Mouse (Mus musculus) kidney, embryonic 15.5 days (tissue): ENCODE data around the gene Eps15. TPM values are rescaled to one million over a fixed set of nuclear protein-coding genes. Genes with fewer than 3 reads are reported as not detected.

Source experiments
- ATAC-seq: fragments of 200-750 bp; cut with Nextera tagmentation; replicated peaks from 2 replicates; pipeline ENCODE4 v1.8.0; 2017; ENCODE audit warnings: moderate TSS enrichment; ENCODE audit not compliant: low FRiP score
- H3K27ac ChIP-seq: fragments of 300-500 bp; sonication (generic); 2 replicates; pipeline ENCODE4 v1.5.1; 2015; ENCODE audit warnings: mild to moderate bottlenecking, inconsistent platforms
- H3K27me3 ChIP-seq: fragments of 300-500 bp; sonication (generic); 2 replicates; pipeline ENCODE4 v1.6.1; 2015; ENCODE audit warnings: inconsistent platforms
- H3K36me3 ChIP-seq: fragments of 300-500 bp; sonication (generic); 2 replicates; pipeline ENCODE4 v1.6.1; 2015; ENCODE audit warnings: inconsistent platforms
- H3K4me1 ChIP-seq: fragments of 300-500 bp; sonication (generic); 2 replicates; pipeline ENCODE4 v1.6.1; 2015; ENCODE audit warnings: inconsistent platforms
- H3K4me2 ChIP-seq: fragments of 300-500 bp; sonication (generic); 2 replicates; pipeline ENCODE4 v1.6.1; 2015; ENCODE audit warnings: moderate library complexity, mild to moderate bottlenecking, inconsistent platforms
- H3K4me3 ChIP-seq: fragments of 300-500 bp; sonication (generic); replicated peaks from 2 replicates; pipeline ENCODE4 v1.5.1; 2015; ENCODE audit warnings: mild to moderate bottlenecking, inconsistent platforms
- H3K9ac ChIP-seq: fragments of 300-500 bp; sonication (generic); 2 replicates; pipeline ENCODE4 v1.6.1; 2015; ENCODE audit warnings: mild to moderate bottlenecking, inconsistent platforms
- H3K9me3 ChIP-seq: fragments of 300-500 bp; sonication (generic); replicated peaks from 2 replicates; pipeline ENCODE4 v1.6.1; 2016; ENCODE audit warnings: inconsistent platforms
- WGBS: fragments of 180-500 bp; shearing (Covaris S2); methylation state at CpG from one replicate; pipeline ENCODE4 v1.1.7; 2015; ENCODE audit warnings: mixed read lengths; 5-methylcytosine and 5-hydroxymethylcytosine counted together
- polyA plus RNA-seq: library from polyadenylated mRNA; unstranded; fragments of >200 nt; fragmentation: Nextera tagmentation; extraction: Ambion mirVana; gene quantifications from 2 replicates; pipeline ENCODE4 v1.2.1, GENCODE M21; 2015

The Eps15 gene
- polyA plus RNA-seq, 1 experiment from 2014 or later: 37.8 TPM

DNA sequence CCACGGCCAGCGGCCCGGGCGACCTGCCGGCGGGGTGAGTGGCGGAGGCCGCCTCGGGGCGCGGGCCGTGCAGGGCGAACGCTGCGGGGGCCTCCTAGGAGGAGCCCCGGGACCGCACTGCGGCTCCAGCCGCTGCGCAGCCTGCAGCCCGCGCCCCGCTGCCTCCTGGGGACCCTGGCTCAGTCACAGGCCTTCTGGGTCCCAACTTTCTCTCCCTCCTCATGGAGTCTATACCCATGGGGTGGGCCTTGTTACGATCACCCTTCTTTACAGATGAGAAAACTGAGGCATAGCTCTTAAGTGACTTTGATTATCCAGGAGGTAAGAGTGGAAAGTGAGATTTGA lies 127.1 kb downstream of the Eps15 start:
- Histone ChIP-seq H3K4me1 (peaks cover 26% of the 10 kb centered on the region), H3K27ac (peak overlapping the region; percentile 69; the same call in 1 of the 2 replicates), H3K4me2 (peak overlapping the region; percentile 99), H3K9ac (peak overlapping the region; percentile 61), H3K9me3 (no peaks in the 10 kb centered on the region), H3K4me3 (peak overlapping the region; percentile 74), H3K36me3 (no peaks in the 10 kb centered on the region), H3K27me3 (0 out of 2 replicates have a peak, but pooled peaks cover 3% of the 10 kb centered on the region)
- 4% methylated on average over 24 of the region's 24 CpGs for WGBS
- ATAC-seq: peak; percentile 38

GRCm38 (mm10) chr4:109407701-109408485 lies 127.8 kb downstream of the Eps15 start:
- Histone ChIP-seq H3K9ac (no peak overlapping the region), H3K4me2 (peak overlapping the region; percentile 99), H3K4me3 (peak overlapping the region; percentile 74), H3K4me1 (peaks cover 26% of the 10 kb centered on the region), H3K36me3 (no peaks in the 10 kb centered on the region), H3K27me3 (0 out of 2 replicates have a peak, but pooled peaks cover 3% of the 10 kb centered on the region), H3K27ac (no peak overlapping the region), H3K9me3 (no peaks in the 10 kb centered on the region)
- 79% methylated on average over 9 of the region's 9 CpGs for WGBS
- no peak for ATAC-seq

DNA sequence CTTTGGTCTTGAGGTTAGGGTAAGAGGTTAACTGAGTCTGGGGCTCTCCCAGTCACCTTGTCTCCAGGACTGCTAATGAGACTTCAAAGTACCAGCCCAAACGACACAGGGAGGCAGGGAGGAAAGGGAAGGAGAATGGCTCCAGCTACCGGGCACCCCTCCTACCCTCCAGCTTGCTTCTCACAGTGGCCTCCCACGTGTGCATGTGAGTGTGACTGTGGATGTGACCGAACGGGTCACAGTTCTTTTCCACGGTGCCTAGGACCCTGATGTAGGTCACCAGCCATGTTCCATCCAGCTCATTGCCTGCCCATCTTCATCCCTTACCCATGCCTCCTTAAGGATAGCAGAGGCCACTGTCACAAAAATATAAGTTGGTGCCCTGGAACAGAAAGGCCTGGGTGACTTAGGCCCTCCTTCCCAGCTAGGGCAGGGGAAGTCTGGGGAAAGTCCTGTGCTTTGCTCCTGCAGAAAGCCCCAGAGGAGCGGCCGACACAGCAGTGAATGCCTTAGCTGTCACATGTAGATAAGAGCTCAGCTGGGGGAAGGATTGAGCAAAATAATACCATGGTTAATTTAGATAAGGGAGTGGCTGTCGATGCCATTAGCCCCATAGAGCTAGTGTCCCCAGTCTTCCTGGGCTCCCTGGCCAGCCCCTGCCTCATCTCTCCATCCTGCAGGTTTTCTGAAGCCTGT lies 130.8 kb downstream of the Eps15 start:
- Histone ChIP-seq H3K27me3 (0 out of 2 replicates have a peak, but pooled peaks cover 3% of the 10 kb centered on the region), H3K4me2 (no peak overlapping the region), H3K27ac (no peak overlapping the region), H3K4me3 (no peak overlapping the region), H3K9me3 (no peaks in the 10 kb centered on the region), H3K36me3 (no peaks in the 10 kb centered on the region), H3K4me1 (peaks cover 19% of the 10 kb centered on the region), H3K9ac (no peak overlapping the region)
- 53% methylated on average over 9 of the region's 9 CpGs for WGBS
- ATAC-seq: no peak; the same call in 1 of the 2 replicates

GRCm38 (mm10) chr4:109411377-109411967 lies 131.4 kb downstream of the Eps15 start:
- Histone ChIP-seq H3K4me3 (no peak overlapping the region), H3K9me3 (no peaks in the 10 kb centered on the region), H3K4me2 (no peak overlapping the region), H3K4me1 (peaks cover 12% of the 10 kb centered on the region), H3K27me3 (0 out of 2 replicates have a peak, but pooled peaks cover 3% of the 10 kb centered on the region), H3K36me3 (no peaks in the 10 kb centered on the region), H3K27ac (no peak overlapping the region), H3K9ac (no peak overlapping the region)
- WGBS: 87% methylated on average over 6 of the region's 6 CpGs
- ATAC-seq: no peak

- Histone ChIP-seq H3K27me3 (0 out of 2 replicates have a peak, but pooled peaks cover 3% of the 10 kb centered on the region), H3K9me3 (no peaks in the 10 kb centered on the region), H3K4me1 (peaks cover 6% of the 10 kb centered on the region; the same call in 1 of the 2 replicates), H3K4me3 (no peak overlapping the region), H3K27ac (no peak overlapping the region), H3K9ac (no peak overlapping the region), H3K4me2 (no peak overlapping the region), H3K36me3 (no peaks in the 10 kb centered on the region)
- ATAC-seq: no peak
- WGBS: 85% methylated on average over 5 of the region's 5 CpGs
These were observed 132.2 kb downstream of the Eps15 start for GRCm38 (mm10) chr4:109412233-109412632.

- no peak overlapping the region for H3K9ac ChIP-seq
- H3K4me3 ChIP-seq: no peak overlapping the region
- H3K27ac ChIP-seq: no peak overlapping the region
- H3K36me3 ChIP-seq: no peaks in the 10 kb centered on the region
- ATAC-seq: no peak
- H3K4me2 ChIP-seq: no peak overlapping the region
- 83% methylated on average over 1 of the region's 1 CpGs for WGBS
- H3K4me1 ChIP-seq: peaks cover 13% of the 10 kb centered on the region
- no peaks in the 10 kb centered on the region for H3K9me3 ChIP-seq
- no peaks in the 10 kb centered on the region for H3K27me3 ChIP-seq
These were observed 137.9 kb downstream of the Eps15 start for GRCm38 (mm10) chr4:109417998-109418397.

DNA sequence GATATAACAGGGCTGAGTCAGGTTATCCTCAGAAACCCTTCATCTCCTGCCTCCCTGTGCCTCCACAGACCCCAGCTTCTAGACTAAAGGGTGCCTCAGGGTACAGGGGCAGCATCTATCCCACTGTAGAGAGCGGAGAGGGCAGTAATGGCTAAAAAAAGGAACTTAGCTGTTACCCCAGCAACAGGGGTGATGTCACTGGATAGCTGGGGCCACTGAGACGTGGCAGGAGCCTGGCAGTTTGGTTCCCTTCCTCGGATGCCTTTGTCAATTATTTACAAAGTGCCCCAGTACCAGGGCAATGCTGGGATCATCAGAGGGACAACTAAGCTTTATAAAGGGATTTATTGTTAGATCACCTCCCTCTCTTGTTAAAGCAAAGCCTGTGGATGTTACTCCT lies 138.9 kb downstream of the Eps15 start:
- 20% methylated on average over 3 of the region's 3 CpGs for WGBS
- no peaks in the 10 kb centered on the region for H3K36me3 ChIP-seq
- H3K9me3 ChIP-seq: no peaks in the 10 kb centered on the region
- no peak overlapping the region for H3K9ac ChIP-seq
- H3K4me2 ChIP-seq: no peak overlapping the region
- no peak overlapping the region for H3K4me3 ChIP-seq
- ATAC-seq: peak; percentile 73
- no peaks in the 10 kb centered on the region for H3K27me3 ChIP-seq
- peaks cover 13% of the 10 kb centered on the region for H3K4me1 ChIP-seq
- peak overlapping the region; percentile 54; the same call in 1 of the 2 replicates for H3K27ac ChIP-seq

DNA sequence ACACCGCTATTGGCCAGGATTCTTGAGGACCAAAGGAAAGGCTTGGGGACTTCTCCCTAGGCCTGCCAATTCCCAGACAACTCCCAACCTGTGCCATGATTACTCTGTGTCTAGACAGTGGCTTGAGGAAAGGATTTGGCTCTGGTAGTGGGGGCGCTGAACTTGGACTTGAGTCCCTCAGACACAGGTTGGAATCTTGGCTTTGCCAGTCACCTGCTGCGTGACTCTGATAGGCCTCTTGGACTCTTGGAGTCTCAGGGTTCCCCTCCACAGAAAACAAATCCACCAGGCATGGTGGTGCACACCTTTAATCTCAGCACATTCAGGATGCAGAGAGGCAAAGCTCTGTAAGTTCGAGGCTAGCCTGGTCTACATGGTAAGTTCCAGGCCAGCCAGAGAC lies 139.5 kb downstream of the Eps15 start:
- H3K36me3 ChIP-seq: no peaks in the 10 kb centered on the region
- no peak overlapping the region for H3K4me3 ChIP-seq
- no peak overlapping the region for H3K4me2 ChIP-seq
- no peaks in the 10 kb centered on the region for H3K9me3 ChIP-seq
- ATAC-seq: peak; percentile 34; the same call in 1 of the 2 replicates
- 91% methylated on average over 4 of the region's 4 CpGs for WGBS
- H3K9ac ChIP-seq: no peak overlapping the region
- peak overlapping the region; percentile 54 for H3K27ac ChIP-seq
- H3K27me3 ChIP-seq: no peaks in the 10 kb centered on the region
- H3K4me1 ChIP-seq: peaks cover 13% of the 10 kb centered on the region

DNA sequence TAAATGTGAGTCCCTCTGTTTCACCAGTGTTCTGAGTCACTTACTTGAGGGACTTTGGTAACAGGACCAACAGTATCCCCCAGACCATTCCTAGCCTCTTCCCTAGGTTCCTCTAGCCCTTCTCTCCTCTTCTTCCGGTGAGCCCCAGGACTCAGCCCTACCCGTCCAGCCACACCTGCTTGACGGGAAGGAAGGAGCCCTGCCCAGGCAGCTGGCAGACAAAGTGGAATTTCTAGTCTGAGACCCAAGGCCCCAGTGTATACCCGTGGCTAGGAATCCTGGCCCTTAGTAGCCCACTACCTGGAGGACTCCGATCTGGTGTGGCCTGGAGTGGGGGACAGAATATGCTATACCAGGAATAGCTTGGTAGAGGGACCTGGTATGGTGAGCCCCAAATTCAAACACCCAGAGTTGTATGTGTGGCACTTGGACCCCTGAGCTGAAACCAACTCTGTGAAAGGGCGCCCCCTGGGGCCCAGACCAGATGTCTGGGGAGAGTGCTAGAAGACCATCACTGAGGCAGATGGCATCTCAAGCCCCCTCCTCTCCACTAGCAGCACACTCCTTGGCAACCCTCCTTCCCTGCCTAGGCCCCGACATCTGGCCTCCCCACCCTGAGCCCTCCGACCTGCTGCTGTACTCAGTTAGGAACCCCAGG lies 140.2 kb downstream of the Eps15 start:
- 0 out of 2 replicates have a peak, but pooled peaks have one; percentile 21 for ATAC-seq
- 79% methylated on average over 8 of the region's 8 CpGs for WGBS
- no peak overlapping the region for H3K4me2 ChIP-seq
- H3K9ac ChIP-seq: no peak overlapping the region
- no peak overlapping the region for H3K27ac ChIP-seq
- H3K27me3 ChIP-seq: no peaks in the 10 kb centered on the region
- H3K4me1 ChIP-seq: peaks cover 13% of the 10 kb centered on the region
- no peaks in the 10 kb centered on the region for H3K9me3 ChIP-seq
- no peak overlapping the region for H3K4me3 ChIP-seq
- no peaks in the 10 kb centered on the region for H3K36me3 ChIP-seq

DNA sequence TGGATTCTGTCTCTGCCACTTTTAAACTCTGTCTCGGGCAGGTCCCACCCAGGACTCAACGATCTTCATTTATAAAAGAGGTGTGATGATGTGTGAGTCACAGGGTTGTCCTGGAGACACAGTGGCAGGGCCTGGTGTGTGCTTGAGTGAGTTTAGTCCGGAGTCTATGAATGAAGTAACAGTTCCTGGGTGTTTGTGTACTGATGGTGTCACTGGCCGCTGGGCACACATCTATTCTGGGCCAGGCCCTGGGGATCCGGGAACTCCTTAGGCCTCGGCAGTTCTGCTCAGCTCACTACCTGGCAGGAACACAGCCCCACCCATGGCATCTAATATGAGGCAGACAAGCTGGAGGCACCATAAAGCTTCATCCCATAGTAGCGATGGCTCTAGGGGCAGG lies 141.5 kb downstream of the Eps15 start:
- H3K4me2 ChIP-seq: no peak overlapping the region
- 83% methylated on average over 7 of the region's 7 CpGs for WGBS
- no peaks in the 10 kb centered on the region for H3K27me3 ChIP-seq
- no peak overlapping the region for H3K27ac ChIP-seq
- no peak for ATAC-seq
- peaks cover 13% of the 10 kb centered on the region for H3K4me1 ChIP-seq
- no peaks in the 10 kb centered on the region for H3K9me3 ChIP-seq
- H3K4me3 ChIP-seq: no peak overlapping the region
- no peak overlapping the region for H3K9ac ChIP-seq
- no peaks in the 10 kb centered on the region for H3K36me3 ChIP-seq

- Histone ChIP-seq H3K9ac (no peak overlapping the region), H3K36me3 (no peaks in the 10 kb centered on the region), H3K27me3 (no peaks in the 10 kb centered on the region), H3K9me3 (no peaks in the 10 kb centered on the region), H3K4me3 (no peak overlapping the region), H3K4me1 (peaks cover 13% of the 10 kb centered on the region), H3K27ac (no peak overlapping the region), H3K4me2 (no peak overlapping the region)
- WGBS: 64% methylated on average over 6 of the region's 6 CpGs
- ATAC-seq: no peak
These were observed 142.4 kb downstream of the Eps15 start for GRCm38 (mm10) chr4:109422436-109422835.
